Mouse (Mus musculus): ENCODE measurements around the gene Bmpr1b. TPM values are rescaled to one million over a fixed set of nuclear protein-coding genes. Genes with fewer than 3 reads are reported as not detected.

Bmpr1b gene
- polyA plus RNA-seq, 1 experiment from 2014 or later: 1.1 TPM

- Histone ChIP-seq H3K27ac (ENCODE audit: low read length) (no peak overlapping the region), H3K9ac (ENCODE audit: low read depth, low read length) (no peak overlapping the region), H3K4me2 (ENCODE audit: low read depth, low read length) (no peak overlapping the region), H3K9me3 (ENCODE audit: control insufficient read depth, low read length) (no peaks in the 10 kb centered on the region), H3K36me3 (ENCODE audit: control insufficient read depth, insufficient read depth, low read length) (no peaks in the 10 kb centered on the region), H3K27me3 (replicated peaks; ENCODE audit: control insufficient read depth, insufficient read depth, low read length) (no peaks in the 10 kb centered on the region), H3K4me3 (ENCODE audit: low read length) (no peak overlapping the region), H3K4me1 (ENCODE audit: control insufficient read depth, insufficient read depth, low read length) (no peaks in the 10 kb centered on the region)
- ATAC-seq: no peak
- 65% methylated on average over 4 of the region's 4 CpGs for WGBS
Measured at GRCm38 (mm10) chr3:141887476-141888274, 281.6 kb downstream of the Bmpr1b start.

- 97% methylated on average over 5 of the region's 5 CpGs for WGBS
- H3K4me1 ChIP-seq (ENCODE audit: control insufficient read depth, insufficient read depth, low read length): no peaks in the 10 kb centered on the region
Measured at GRCm38 (mm10) chr3:141884190-141884589, 285.0 kb downstream of the Bmpr1b start.

GRCm38 (mm10) chr3:141882496-141882895 lies 286.7 kb downstream of the Bmpr1b start:
- 76% methylated on average over 2 of the region's 2 CpGs for WGBS
- Histone ChIP-seq H3K4me1 (ENCODE audit: control insufficient read depth, insufficient read depth, low read length) (no peaks in the 10 kb centered on the region), H3K27me3 (replicated peaks; ENCODE audit: control insufficient read depth, insufficient read depth, low read length) (no peaks in the 10 kb centered on the region), H3K4me3 (ENCODE audit: low read length) (no peak overlapping the region), H3K9me3 (ENCODE audit: control insufficient read depth, low read length) (no peaks in the 10 kb centered on the region), H3K27ac (ENCODE audit: low read length) (no peak overlapping the region), H3K9ac (ENCODE audit: low read depth, low read length) (no peak overlapping the region), H3K4me2 (ENCODE audit: low read depth, low read length) (no peak overlapping the region), H3K36me3 (ENCODE audit: control insufficient read depth, insufficient read depth, low read length) (no peaks in the 10 kb centered on the region)
- no peak for ATAC-seq

More at GRCm38 (mm10) chr3:141884190-141884589, 285.0 kb downstream of the Bmpr1b start:
- ATAC-seq: no peak
- H3K36me3 ChIP-seq (ENCODE audit: control insufficient read depth, insufficient read depth, low read length): no peaks in the 10 kb centered on the region
- no peak overlapping the region for H3K4me3 ChIP-seq (ENCODE audit: low read length)
- no peaks in the 10 kb centered on the region for H3K9me3 ChIP-seq (ENCODE audit: control insufficient read depth, low read length)
- H3K27ac ChIP-seq (ENCODE audit: low read length): no peak overlapping the region
- no peaks in the 10 kb centered on the region for H3K27me3 ChIP-seq (replicated peaks; ENCODE audit: control insufficient read depth, insufficient read depth, low read length)
- H3K4me2 ChIP-seq (ENCODE audit: low read depth, low read length): no peak overlapping the region
- H3K9ac ChIP-seq (ENCODE audit: low read depth, low read length): no peak overlapping the region

- Histone ChIP-seq H3K27ac (ENCODE audit: low read length) (no peak overlapping the region), H3K36me3 (ENCODE audit: control insufficient read depth, insufficient read depth, low read length) (no peaks in the 10 kb centered on the region), H3K4me1 (ENCODE audit: control insufficient read depth, insufficient read depth, low read length) (no peaks in the 10 kb centered on the region), H3K9ac (ENCODE audit: low read depth, low read length) (no peak overlapping the region), H3K4me2 (ENCODE audit: low read depth, low read length) (no peak overlapping the region), H3K27me3 (replicated peaks; ENCODE audit: control insufficient read depth, insufficient read depth, low read length) (no peaks in the 10 kb centered on the region), H3K9me3 (ENCODE audit: control insufficient read depth, low read length) (no peaks in the 10 kb centered on the region), H3K4me3 (ENCODE audit: low read length) (no peak overlapping the region)
- 72% methylated on average over 10 of the region's 10 CpGs for WGBS
- no peak for ATAC-seq
Measured at GRCm38 (mm10) chr3:141872337-141873042, 296.7 kb downstream of the Bmpr1b start.

GRCm38 (mm10) chr3:141871805-141872204 lies 297.4 kb downstream of the Bmpr1b start:
- no peak overlapping the region for H3K27ac ChIP-seq (ENCODE audit: low read length)
- H3K9ac ChIP-seq (ENCODE audit: low read depth, low read length): no peak overlapping the region
- 82% methylated on average over 3 of the region's 3 CpGs for WGBS
- H3K4me1 ChIP-seq (ENCODE audit: control insufficient read depth, insufficient read depth, low read length): no peaks in the 10 kb centered on the region
- no peak overlapping the region for H3K4me2 ChIP-seq (ENCODE audit: low read depth, low read length)
- no peaks in the 10 kb centered on the region for H3K9me3 ChIP-seq (ENCODE audit: control insufficient read depth, low read length)
- H3K36me3 ChIP-seq (ENCODE audit: control insufficient read depth, insufficient read depth, low read length): no peaks in the 10 kb centered on the region
- no peaks in the 10 kb centered on the region for H3K27me3 ChIP-seq (replicated peaks; ENCODE audit: control insufficient read depth, insufficient read depth, low read length)
- no peak for ATAC-seq
- no peak overlapping the region for H3K4me3 ChIP-seq (ENCODE audit: low read length)

- no peaks in the 10 kb centered on the region for H3K9me3 ChIP-seq (ENCODE audit: control insufficient read depth, low read length)
- no peak overlapping the region for H3K9ac ChIP-seq (ENCODE audit: low read depth, low read length)
- no peaks in the 10 kb centered on the region for H3K27me3 ChIP-seq (replicated peaks; ENCODE audit: control insufficient read depth, insufficient read depth, low read length)
- 17% methylated on average over 13 of the region's 13 CpGs for WGBS
- H3K4me2 ChIP-seq (ENCODE audit: low read depth, low read length): no peak overlapping the region
- no peak overlapping the region for H3K4me3 ChIP-seq (ENCODE audit: low read length)
- peak; percentile 88 for ATAC-seq
- H3K4me1 ChIP-seq (ENCODE audit: control insufficient read depth, insufficient read depth, low read length): no peaks in the 10 kb centered on the region
- no peak overlapping the region for H3K27ac ChIP-seq (ENCODE audit: low read length)
- H3K36me3 ChIP-seq (ENCODE audit: control insufficient read depth, insufficient read depth, low read length): no peaks in the 10 kb centered on the region
Measured at GRCm38 (mm10) chr3:141862816-141863461, 306.3 kb downstream of the Bmpr1b start.

GRCm38 (mm10) chr3:141857123-141857522 lies 312.1 kb downstream of the Bmpr1b start:
- Histone ChIP-seq H3K27me3 (replicated peaks; ENCODE audit: control insufficient read depth, insufficient read depth, low read length) (no peaks in the 10 kb centered on the region), H3K4me2 (ENCODE audit: low read depth, low read length) (no peak overlapping the region), H3K4me3 (ENCODE audit: low read length) (no peak overlapping the region), H3K4me1 (ENCODE audit: control insufficient read depth, insufficient read depth, low read length) (no peaks in the 10 kb centered on the region), H3K9ac (ENCODE audit: low read depth, low read length) (no peak overlapping the region), H3K36me3 (ENCODE audit: control insufficient read depth, insufficient read depth, low read length) (no peaks in the 10 kb centered on the region), H3K9me3 (ENCODE audit: control insufficient read depth, low read length) (no peaks in the 10 kb centered on the region), H3K27ac (ENCODE audit: low read length) (no peak overlapping the region)
- 69% methylated on average over 8 of the region's 8 CpGs for WGBS
- ATAC-seq: no peak

- H3K4me2 ChIP-seq (ENCODE audit: low read depth, low read length): no peak overlapping the region
- no peak overlapping the region for H3K9ac ChIP-seq (ENCODE audit: low read depth, low read length)
- H3K4me1 ChIP-seq (ENCODE audit: control insufficient read depth, insufficient read depth, low read length): no peaks in the 10 kb centered on the region
- ATAC-seq: no peak
- H3K36me3 ChIP-seq (ENCODE audit: control insufficient read depth, insufficient read depth, low read length): no peaks in the 10 kb centered on the region
- H3K27me3 ChIP-seq (replicated peaks; ENCODE audit: control insufficient read depth, insufficient read depth, low read length): no peaks in the 10 kb centered on the region
- no peak overlapping the region for H3K4me3 ChIP-seq (ENCODE audit: low read length)
- H3K9me3 ChIP-seq (ENCODE audit: control insufficient read depth, low read length): no peaks in the 10 kb centered on the region
- no peak overlapping the region for H3K27ac ChIP-seq (ENCODE audit: low read length)
- 89% methylated on average over 4 of the region's 4 CpGs for WGBS
Measured at GRCm38 (mm10) chr3:141854339-141854738, 314.9 kb downstream of the Bmpr1b start.

- no peak overlapping the region for H3K27ac ChIP-seq (ENCODE audit: low read length)
- no peaks in the 10 kb centered on the region for H3K9me3 ChIP-seq (ENCODE audit: control insufficient read depth, low read length)
- H3K9ac ChIP-seq (ENCODE audit: low read depth, low read length): no peak overlapping the region
- no peak overlapping the region for H3K4me3 ChIP-seq (ENCODE audit: low read length)
- WGBS: 76% methylated on average over 7 of the region's 7 CpGs
- H3K4me1 ChIP-seq (ENCODE audit: control insufficient read depth, insufficient read depth, low read length): no peaks in the 10 kb centered on the region
- no peaks in the 10 kb centered on the region for H3K36me3 ChIP-seq (ENCODE audit: control insufficient read depth, insufficient read depth, low read length)
- no peaks in the 10 kb centered on the region for H3K27me3 ChIP-seq (replicated peaks; ENCODE audit: control insufficient read depth, insufficient read depth, low read length)
- H3K4me2 ChIP-seq (ENCODE audit: low read depth, low read length): no peak overlapping the region
- ATAC-seq: no peak
Measured at GRCm38 (mm10) chr3:141850141-141850540, 319.1 kb downstream of the Bmpr1b start.
